Mouse (Mus musculus): ENCODE data around the gene Gjc3. TPM values are rescaled to one million over a fixed set of nuclear protein-coding genes. Genes with fewer than 3 reads are reported as not detected.
"Not testable (repeated sequence)": the region's sequence is repeated elsewhere in the genome, so short reads cannot be mapped to it uniquely, and the experiment has no call there.

Gjc3 gene
- polyA plus RNA-seq, 1 experiment from 2014 or later = 0.27 TPM

DNA sequence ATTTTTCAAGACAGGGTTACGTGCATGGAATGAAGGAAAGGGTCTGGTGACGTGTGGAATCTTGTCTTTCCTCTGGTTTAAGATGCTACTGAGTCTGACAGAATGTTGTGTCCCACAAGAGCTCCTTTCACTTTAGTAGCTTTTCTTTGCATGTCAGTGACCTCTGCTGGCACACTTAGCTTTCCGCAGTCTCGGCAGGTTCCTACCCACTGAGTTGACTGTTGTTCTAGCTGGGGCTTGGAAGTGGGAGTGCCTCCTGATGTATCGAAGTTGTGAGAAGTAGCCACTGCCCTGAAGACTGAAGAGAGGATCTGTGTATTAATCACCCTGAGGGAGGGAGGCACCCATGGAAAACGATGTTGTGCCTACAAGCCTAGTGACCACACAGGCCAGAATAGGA lies 11.7 kb downstream of the Gjc3 start:
- no peak overlapping the region for H3K27ac ChIP-seq (replicated peaks)
- H3K4me1 ChIP-seq (replicated peaks) = no peaks in the 10 kb centered on the region
- no peaks in the 10 kb centered on the region for H3K27me3 ChIP-seq
- H3K9ac ChIP-seq = no peak overlapping the region
- no peaks in the 10 kb centered on the region for H3K36me3 ChIP-seq
- no peaks in the 10 kb centered on the region for H3K9me3 ChIP-seq
- no peak for ATAC-seq (ENCODE audit: low read depth)
- WGBS = 44% methylated on average over 6 of the region's 6 CpGs
- no peak overlapping the region for H3K4me2 ChIP-seq
- no peak overlapping the region for H3K4me3 ChIP-seq

DNA sequence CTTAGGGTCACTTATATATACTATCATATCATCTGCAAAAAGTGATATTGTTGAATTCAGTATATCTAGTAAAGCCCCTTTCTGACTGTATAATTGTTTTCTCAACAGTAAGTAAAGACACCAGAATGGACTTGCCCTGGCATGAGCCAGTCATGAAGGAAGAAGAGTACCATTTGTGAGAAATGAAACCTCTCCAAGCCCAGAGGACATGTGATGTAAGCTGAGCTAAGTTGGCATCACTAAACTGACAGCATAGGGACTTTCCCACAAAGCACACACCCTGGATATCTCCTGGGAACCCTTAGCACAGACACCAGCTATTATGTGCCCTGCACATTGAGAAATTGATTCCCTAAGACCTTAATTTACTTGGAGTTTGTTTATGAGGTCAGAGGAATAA lies 15.6 kb downstream of the Gjc3 start:
- no peak overlapping the region for H3K4me3 ChIP-seq
- H3K4me1 ChIP-seq (replicated peaks) = no peaks in the 10 kb centered on the region
- no peak for ATAC-seq (ENCODE audit: low read depth)
- H3K27me3 ChIP-seq = no peaks in the 10 kb centered on the region
- no peak overlapping the region for H3K27ac ChIP-seq (replicated peaks)
- no peak overlapping the region for H3K9ac ChIP-seq
- H3K36me3 ChIP-seq = no peaks in the 10 kb centered on the region
- no peak overlapping the region for H3K4me2 ChIP-seq
- no peaks in the 10 kb centered on the region for H3K9me3 ChIP-seq

DNA sequence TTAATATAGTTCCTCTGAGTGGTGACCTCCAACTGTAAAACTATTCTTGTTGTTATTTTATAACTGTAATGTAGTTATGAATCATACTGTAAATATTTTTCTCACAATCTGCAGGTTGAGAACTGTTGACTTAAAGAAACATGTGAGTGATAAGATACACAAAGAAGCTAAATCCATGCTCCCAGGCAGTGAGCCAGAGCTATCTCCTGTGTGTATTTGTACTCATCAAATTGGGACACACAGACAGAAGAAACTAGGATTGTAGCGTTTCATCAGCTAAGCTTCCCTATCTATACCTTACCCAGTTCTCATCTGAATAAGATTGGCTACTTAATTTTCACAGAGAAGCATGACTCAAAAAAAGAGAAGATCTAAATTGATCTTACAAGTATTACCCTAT lies 19.8 kb downstream of the Gjc3 start:
- H3K9me3 ChIP-seq = no peaks in the 10 kb centered on the region
- no peak overlapping the region for H3K9ac ChIP-seq
- no peak overlapping the region for H3K4me3 ChIP-seq
- 83% methylated on average over 1 of the region's 1 CpGs for WGBS
- no peaks in the 10 kb centered on the region for H3K27me3 ChIP-seq
- no peaks in the 10 kb centered on the region for H3K36me3 ChIP-seq
- H3K27ac ChIP-seq (replicated peaks) = no peak overlapping the region
- H3K4me1 ChIP-seq (replicated peaks) = no peaks in the 10 kb centered on the region
- H3K4me2 ChIP-seq = no peak overlapping the region
- ATAC-seq (ENCODE audit: low read depth) = no peak

DNA sequence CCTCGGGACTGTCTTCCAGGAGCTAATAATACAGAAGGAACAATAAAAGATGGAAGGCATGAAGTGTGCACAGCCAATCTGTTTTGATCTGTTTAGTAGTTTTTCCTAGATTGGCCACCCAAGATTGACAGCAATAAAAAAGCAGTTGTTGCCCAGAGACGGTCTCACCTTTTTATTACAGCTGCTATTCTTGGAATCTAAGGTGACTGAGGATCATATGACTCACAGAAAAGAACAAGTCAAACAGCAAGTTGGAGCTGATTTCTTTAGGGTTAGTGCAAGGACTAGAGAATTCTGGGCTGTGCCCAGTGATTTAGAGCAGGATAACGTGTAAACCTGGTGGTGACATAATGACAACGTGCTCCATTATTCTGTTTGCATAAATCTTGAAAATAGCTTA lies 21.9 kb downstream of the Gjc3 start:
- WGBS = 82% methylated on average over 4 of the region's 4 CpGs
- H3K4me1 ChIP-seq (replicated peaks) = no peaks in the 10 kb centered on the region
- no peaks in the 10 kb centered on the region for H3K36me3 ChIP-seq
- H3K4me2 ChIP-seq = no peak overlapping the region
- H3K27me3 ChIP-seq = no peaks in the 10 kb centered on the region
- H3K9me3 ChIP-seq = 0 out of 2 replicates have a peak, but pooled peaks cover 3% of the 10 kb centered on the region
- H3K27ac ChIP-seq (replicated peaks) = no peak overlapping the region
- no peak for ATAC-seq (ENCODE audit: low read depth)
- no peak overlapping the region for H3K4me3 ChIP-seq
- no peak overlapping the region for H3K9ac ChIP-seq

DNA sequence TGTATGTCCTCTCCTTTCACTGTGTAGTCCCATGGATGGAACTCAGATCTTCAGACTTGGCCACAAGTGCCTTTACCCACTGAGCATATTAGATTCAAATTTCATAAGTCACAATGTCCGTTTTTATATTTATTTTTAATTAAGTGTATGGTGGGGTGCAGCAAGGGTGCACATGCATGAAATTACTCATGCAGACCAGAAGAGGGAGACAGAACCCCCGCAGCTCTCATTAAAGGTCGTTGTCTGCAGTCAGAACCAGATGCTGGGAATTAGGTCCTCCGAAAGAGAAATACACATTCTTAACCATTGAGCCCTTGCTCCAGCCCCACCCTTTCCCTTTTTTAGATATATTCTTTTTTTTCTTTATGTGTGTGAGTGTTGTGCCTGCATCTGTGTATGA lies 25.7 kb downstream of the Gjc3 start:
- ATAC-seq (ENCODE audit: low read depth) = no peak
- H3K36me3 ChIP-seq = no peaks in the 10 kb centered on the region
- H3K4me2 ChIP-seq = no peak overlapping the region

DNA sequence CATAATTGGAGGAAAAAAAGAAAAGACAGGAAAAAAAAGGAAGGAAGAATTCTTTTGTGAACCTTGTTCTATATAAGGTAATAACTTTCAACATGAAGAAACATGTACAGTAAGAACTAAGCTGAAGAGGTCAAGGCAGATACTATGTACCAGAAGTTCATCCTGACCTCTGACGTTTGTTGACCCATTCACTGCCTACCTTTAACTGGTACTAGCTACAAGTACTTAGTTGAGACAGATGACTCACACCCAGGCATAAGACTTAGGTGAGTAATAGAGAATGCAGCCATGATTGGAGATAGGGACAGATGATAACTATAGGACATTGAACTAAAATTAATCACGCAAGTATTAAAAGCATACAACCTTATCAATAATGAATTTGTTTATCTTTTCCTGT lies 26.4 kb downstream of the Gjc3 start:
- Histone ChIP-seq H3K4me3 (no peak overlapping the region), H3K36me3 (no peaks in the 10 kb centered on the region), H3K9me3 (0 out of 2 replicates have a peak, but pooled peaks cover 3% of the 10 kb centered on the region), H3K27ac (replicated peaks) (no peak overlapping the region), H3K4me2 (no peak overlapping the region), H3K27me3 (no peaks in the 10 kb centered on the region), H3K4me1 (replicated peaks) (no peaks in the 10 kb centered on the region), H3K9ac (no peak overlapping the region)
- ATAC-seq (ENCODE audit: low read depth) = no peak
- WGBS = 89% methylated on average over 2 of the region's 2 CpGs

More for the DNA sequence above, 25.7 kb downstream of the Gjc3 start:
- no peaks in the 10 kb centered on the region for H3K4me1 ChIP-seq (replicated peaks)
- 0 out of 2 replicates have a peak, but pooled peaks cover 3% of the 10 kb centered on the region for H3K9me3 ChIP-seq
- H3K27me3 ChIP-seq = no peaks in the 10 kb centered on the region
- no peak overlapping the region for H3K27ac ChIP-seq (replicated peaks)
- H3K9ac ChIP-seq = no peak overlapping the region
- no peak overlapping the region for H3K4me3 ChIP-seq
- WGBS = 69% methylated on average over 4 of the region's 4 CpGs

DNA sequence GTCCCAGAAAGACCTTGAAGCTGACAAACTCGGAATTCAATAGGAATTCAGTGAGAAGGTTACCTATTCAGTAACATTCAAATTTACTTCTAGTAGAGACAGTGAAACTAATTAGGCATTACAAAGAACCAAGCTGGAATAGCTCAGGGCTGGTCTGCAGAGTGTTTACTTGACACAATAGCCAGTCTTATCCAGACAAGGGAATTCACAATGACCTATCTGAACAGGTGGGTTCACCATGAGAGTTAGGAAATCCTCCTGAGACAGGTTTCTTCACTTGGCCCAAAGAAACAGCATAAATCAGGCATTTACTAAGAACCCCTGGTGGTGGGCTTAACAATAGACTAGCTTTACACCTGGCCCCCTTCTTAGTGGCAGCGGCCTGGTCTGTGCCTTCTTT lies 29.0 kb downstream of the Gjc3 start:
- H3K36me3 ChIP-seq; H3K4me1 ChIP-seq (replicated peaks); H3K4me2 ChIP-seq; H3K4me3 ChIP-seq; H3K9me3 ChIP-seq; ATAC-seq (ENCODE audit: low read depth); H3K27ac ChIP-seq (replicated peaks); H3K9ac ChIP-seq; H3K27me3 ChIP-seq: not testable (repeated sequence)
- WGBS = 72% methylated on average over 2 of the region's 2 CpGs

DNA sequence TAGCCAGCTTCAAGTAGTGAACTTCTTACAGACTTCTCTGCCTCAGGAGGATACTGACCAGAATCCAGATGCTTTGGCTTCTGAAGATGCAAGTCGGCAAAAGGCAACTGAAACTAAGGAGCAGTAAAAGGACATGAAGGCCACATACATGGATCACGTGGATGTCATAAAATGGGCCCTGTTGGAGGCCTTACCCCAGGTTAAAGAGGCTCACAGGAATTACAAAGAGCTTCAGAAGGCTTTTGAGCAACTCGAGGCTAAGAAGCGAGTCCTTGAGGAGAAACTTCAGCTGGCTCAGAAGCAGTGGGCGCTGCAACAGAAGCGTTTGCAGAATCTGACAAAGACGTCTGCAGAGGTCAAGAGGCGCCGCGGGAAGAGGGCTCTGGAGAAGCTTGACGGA lies 34.5 kb downstream of the Gjc3 start:
- Histone ChIP-seq H3K36me3 (no peaks in the 10 kb centered on the region), H3K27me3 (no peaks in the 10 kb centered on the region), H3K4me1 (replicated peaks) (no peaks in the 10 kb centered on the region), H3K9me3 (no peaks in the 10 kb centered on the region), H3K4me3 (no peak overlapping the region), H3K4me2 (no peak overlapping the region), H3K27ac (replicated peaks) (no peak overlapping the region), H3K9ac (no peak overlapping the region)
- 85% methylated on average over 11 of the region's 11 CpGs for WGBS
- no peak for ATAC-seq (ENCODE audit: low read depth)

DNA sequence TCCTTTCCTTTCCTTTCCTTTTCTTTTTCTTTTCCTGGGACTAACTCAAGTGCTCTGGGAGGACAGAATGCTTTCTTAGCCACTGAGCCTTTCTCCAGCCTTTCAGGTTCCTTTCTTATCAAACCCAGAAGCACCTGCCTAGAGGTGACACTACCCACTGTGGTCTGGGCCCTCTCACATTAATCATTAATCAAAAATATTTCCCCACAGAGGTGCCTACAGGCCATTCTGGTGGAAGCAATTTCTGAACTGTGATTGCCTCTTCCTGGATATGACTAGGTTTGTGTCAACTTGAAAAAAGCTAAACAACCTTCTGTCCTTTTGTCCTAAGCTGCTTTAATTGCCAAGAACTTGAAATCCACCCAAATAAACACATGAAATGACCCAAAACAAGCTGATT lies 40.7 kb downstream of the Gjc3 start:
- Histone ChIP-seq H3K9ac (no peak overlapping the region), H3K4me1 (replicated peaks) (no peaks in the 10 kb centered on the region), H3K9me3 (no peaks in the 10 kb centered on the region), H3K4me2 (no peak overlapping the region), H3K4me3 (no peak overlapping the region), H3K27me3 (no peaks in the 10 kb centered on the region; the same call in 1 of the 2 replicates), H3K36me3 (no peaks in the 10 kb centered on the region), H3K27ac (replicated peaks) (no peak overlapping the region)
- ATAC-seq (ENCODE audit: low read depth) = no peak

DNA sequence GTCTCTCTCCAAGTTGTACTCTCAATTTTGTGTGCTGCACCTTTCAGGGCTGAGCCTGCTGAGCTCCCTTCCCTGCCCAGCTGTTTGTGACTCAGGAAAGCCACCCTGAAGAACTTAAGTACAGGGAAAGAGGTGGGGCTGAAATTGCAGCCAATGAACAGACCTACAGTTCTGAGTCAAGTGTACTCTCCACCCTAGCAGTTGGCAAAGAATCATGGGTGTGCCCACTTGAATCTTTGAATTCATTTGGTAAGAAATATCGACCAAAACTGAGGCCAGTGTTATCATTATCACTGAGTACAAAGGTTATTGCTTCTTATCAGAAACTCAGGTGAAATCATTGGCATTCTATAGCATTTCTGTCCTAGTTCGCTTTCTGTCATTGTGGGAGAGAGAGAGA lies 41.4 kb downstream of the Gjc3 start, which contains the start of gene Cyp3a13:
Cyp3a13 (minus strand) TSS at position 88 of the 400 bp plus-strand sequence.
- no peak within 1 kb of the TSS for H3K4me3 ChIP-seq
- WGBS = 68% methylated on average over 2 of the region's 2 CpGs
- H3K27ac ChIP-seq (replicated peaks) = no peak within 1 kb of the TSS
- no peaks in the 10 kb centered on the region; the same call in 1 of the 2 replicates for H3K27me3 ChIP-seq
- H3K36me3 ChIP-seq = no peaks in the 10 kb centered on the region
- no peak for ATAC-seq (ENCODE audit: low read depth)
- H3K9me3 ChIP-seq = no peaks in the 10 kb centered on the region
- no peaks in the 10 kb centered on the region for H3K4me1 ChIP-seq (replicated peaks)
- H3K4me2 ChIP-seq = no peak within 1 kb of the TSS
- no peak within 1 kb of the TSS for H3K9ac ChIP-seq

DNA sequence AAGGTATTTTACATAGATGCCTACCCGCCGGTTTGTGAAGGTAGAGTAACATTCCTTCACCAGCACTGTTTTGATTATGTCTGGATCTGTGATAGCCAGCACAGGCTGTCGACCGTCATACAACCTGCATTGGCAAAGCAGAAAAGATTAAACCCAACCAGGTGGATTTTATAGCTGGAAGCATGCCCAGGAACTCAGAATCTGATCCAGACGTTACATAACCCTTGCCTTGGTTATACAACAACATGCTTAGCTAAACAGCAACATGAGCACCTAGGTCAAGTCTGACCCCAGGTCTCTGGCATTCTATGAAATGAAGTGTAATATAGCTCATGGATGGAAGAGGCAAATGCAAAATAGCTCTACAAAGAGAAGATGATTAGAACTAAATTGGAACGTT lies 47.3 kb downstream of the Gjc3 start:
- Histone ChIP-seq H3K27me3 (no peaks in the 10 kb centered on the region), H3K9me3 (no peaks in the 10 kb centered on the region), H3K9ac (no peak overlapping the region), H3K27ac (replicated peaks) (no peak overlapping the region), H3K4me2 (no peak overlapping the region), H3K4me1 (replicated peaks) (no peaks in the 10 kb centered on the region), H3K36me3 (no peaks in the 10 kb centered on the region), H3K4me3 (no peak overlapping the region)
- WGBS = 80% methylated on average over 6 of the region's 6 CpGs
- ATAC-seq (ENCODE audit: low read depth) = no peak

DNA sequence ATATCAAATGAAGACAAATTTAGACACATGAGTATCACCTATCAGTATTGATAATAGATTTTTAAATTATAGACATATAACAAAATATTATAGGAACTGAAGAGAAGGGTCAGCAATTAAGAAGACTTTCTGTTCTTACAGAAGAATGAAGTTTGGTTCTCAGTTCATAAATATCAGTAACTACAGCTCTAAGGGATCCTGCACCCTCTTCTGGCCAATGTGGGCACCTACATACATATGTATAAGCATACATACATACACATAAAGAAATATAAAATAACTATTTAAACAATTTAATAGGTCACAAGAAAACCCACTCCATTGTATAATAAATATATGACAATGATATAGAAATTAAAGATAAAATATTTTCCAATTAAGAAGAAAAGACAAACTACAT lies 48.4 kb downstream of the Gjc3 start:
- Histone ChIP-seq H3K4me1 (replicated peaks) (no peaks in the 10 kb centered on the region), H3K27ac (replicated peaks) (no peak overlapping the region), H3K4me3 (no peak overlapping the region), H3K9ac (no peak overlapping the region), H3K4me2 (no peak overlapping the region), H3K9me3 (no peaks in the 10 kb centered on the region), H3K27me3 (no peaks in the 10 kb centered on the region), H3K36me3 (no peaks in the 10 kb centered on the region)
- no peak for ATAC-seq (ENCODE audit: low read depth)

DNA sequence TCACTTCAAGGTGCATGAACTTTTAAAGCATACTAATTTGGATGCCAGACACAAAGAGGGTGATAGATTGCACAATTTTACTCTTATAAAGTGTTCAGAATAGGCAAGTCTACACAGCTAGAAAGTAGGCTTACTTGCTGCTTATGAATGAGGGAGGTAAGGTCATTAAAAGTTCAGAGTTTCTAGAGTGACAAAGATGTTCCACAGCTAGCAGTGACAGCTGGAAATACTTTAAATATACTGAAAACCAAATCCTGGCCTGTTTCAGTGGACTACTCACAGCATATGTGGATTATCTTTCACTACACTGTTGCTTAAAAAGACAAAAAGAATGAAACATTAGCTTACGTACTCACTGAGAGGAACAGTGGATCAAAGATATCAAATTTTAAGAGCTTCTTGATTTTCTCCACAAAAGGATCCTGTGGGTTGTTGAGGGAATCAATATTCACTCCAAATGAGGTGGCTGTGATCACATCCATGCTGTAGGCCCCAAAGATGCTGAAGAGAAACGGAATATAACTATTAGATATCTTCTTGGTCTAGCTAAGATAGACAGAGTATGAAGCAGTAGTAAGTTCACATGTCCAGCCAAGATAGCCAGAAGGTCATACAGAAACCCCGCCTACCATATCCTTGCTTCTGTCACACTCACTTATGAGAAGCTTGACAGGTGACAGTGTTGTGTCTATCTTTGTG lies 53.2 kb downstream of the Gjc3 start:
- WGBS = 87% methylated on average over 3 of the region's 3 CpGs
- Histone ChIP-seq H3K27me3 (no peaks in the 10 kb centered on the region), H3K4me3 (no peak overlapping the region), H3K4me2 (no peak overlapping the region), H3K9me3 (no peaks in the 10 kb centered on the region), H3K27ac (replicated peaks) (no peak overlapping the region), H3K9ac (no peak overlapping the region), H3K36me3 (no peaks in the 10 kb centered on the region), H3K4me1 (replicated peaks) (no peaks in the 10 kb centered on the region)
- ATAC-seq (ENCODE audit: low read depth) = no peak
